Mouse (Mus musculus): ENCODE results near the gene Vdr.

- TF ChIP-seq CTCF (IDR thresholded peaks at IDR 0.05) (no peak), POLR2A (IDR thresholded peaks at IDR 0.05; ENCODE audit: insufficient read depth, low read depth, low read length) (no peak)
Measured at GRCm38 (mm10) chr15:97807867-97808266, 102.6 kb downstream of the Vdr start.

All from heart, adult 2 months (tissue).